Mouse (Mus musculus) NIH3T3 (cell line): ENCODE measurements around the gene Hdac8.

Experiments used
- DNase-seq: peaks from one replicate; pipeline ENCODE4 v3.0.0-alpha.2; 2012; ENCODE audit warnings: low read depth

The Hdac8 gene

DNA sequence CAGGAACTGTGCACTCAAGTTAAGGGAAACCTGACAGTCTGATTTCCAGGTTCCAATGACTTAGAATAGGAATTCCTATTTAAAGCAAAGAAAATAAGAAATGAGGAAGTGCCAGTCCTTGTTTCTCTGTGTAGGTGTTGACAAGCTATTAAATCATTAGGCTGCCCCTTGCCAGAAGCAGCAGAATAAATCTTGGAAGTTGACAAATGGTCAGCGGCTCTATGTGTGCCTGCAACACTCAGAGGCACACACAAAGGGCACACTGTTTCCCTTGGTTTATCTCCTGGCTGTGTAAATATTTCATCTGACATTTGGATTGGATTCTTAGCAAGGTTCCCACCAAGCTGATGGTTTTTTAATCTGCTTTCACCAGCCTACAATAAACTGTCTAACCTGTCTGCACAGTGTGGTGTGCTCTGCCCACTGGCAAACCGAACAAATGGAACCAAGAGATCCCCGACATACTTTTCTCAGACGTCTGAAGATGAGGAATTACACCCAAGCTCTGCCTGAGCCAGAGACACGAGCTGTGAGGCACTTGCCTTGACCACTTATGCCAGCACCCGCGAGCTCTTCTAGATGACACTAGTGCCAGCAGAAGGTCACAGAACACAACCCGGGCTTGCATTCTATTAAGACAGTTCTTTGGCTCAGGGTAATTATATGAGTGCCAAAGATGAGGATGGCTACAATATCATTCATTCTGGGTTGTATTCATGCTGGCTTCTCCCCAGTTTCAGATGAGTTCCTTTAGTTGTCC, 165.6 kb downstream of the Hdac8 start:
- peak; percentile 28 for DNase-seq

DNA sequence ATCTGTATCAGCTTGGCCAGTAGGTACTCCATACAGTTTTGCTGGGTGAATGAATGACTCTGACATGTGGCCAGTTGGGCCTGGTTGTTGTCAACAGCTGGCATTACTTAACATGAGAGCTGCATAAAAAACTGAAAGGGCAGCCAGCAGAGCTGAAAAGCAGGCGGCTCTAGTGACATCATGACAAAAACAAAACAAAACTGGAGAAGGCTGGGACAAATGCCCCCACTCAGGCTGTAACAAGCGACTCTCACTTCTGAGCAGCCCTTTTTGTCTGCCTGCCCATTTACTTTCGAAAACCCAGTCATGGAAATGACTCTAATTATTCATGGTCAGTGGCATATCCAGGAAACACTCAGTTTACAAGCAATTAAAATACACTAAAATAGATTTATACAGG, 185.5 kb downstream of the Hdac8 start:
- DNase-seq = peak; percentile 27

DNA sequence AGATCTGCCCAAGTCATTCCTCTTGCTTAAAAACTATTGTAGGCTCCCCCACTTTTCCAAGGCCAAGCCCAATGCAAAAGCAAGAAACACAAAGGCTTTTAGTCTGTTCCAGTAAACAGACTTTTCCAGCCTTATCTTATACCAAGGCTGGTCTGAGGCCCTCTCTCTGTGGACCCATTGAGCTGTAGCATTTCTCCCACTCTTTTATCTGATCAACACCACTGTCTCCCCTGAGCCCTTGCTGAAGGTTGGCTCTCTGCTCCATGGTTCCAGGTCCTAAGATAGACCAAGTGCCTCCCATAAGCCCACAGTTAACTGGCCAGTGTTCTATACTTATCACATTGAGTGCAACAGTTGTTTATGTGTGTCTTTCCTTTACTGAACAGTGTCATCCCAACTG, 185.9 kb downstream of the Hdac8 start:
- DNase-seq = no peak

DNA sequence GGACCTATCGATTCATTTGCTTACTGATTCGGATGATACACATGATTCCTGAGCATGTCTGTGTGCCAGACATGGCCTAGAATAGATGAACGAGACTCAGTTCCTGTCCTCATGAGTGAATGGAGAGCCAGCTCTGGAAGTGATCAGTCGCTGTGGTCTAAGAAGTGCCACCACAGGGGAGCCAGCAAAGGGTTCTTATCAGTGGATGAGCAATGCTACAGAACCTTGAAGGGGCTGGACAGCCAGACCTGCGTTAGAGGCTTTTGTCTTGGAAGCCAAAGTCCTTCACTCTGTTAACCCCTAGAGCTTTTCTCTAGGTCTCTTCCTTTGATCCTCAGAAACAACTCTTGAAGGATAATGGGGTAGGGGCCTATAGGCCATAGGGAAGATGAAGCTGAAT, 186.4 kb downstream of the Hdac8 start:
- DNase-seq = no peak

DNA sequence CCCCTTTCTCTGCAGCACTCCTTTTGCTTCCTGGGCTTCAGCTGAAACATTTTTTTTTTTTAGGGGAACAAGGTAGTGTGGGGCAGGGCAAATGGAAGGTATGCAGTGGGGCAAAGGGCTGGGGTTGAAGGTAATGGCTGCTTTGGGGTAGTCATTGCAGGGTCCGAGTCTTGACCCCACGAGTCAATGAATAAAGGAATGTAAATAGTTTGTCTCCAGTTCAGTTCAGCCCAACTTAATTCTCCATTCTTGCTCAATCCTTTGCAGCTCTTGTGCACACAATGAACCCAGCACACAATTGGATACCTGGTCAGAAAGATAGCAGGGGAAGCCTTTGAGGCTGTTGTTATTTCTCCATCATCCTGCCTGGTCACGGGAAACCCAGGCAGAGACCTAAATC, 194.0 kb downstream of the Hdac8 start:
- DNase-seq = no peak

DNA sequence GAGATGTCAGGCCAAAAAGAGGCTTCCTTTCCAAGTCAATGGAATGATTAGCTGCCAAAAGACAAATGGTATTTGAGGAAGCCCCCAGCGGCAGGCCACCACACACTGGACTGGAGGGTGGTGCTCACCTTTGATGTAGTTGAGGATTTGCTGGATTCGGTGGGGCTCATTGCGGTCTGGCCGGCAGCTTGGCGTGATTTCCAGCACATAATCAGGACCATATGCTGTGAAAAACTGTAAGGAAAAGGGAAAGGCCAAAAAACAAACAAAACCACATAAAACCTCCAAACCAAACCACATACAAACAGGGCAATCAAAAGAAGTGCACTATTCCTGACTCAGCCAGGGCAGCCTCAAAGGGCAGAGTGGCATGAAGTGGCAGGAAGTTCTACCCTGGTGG, 197.6 kb downstream of the Hdac8 start:
- peak; percentile 52 for DNase-seq

DNA sequence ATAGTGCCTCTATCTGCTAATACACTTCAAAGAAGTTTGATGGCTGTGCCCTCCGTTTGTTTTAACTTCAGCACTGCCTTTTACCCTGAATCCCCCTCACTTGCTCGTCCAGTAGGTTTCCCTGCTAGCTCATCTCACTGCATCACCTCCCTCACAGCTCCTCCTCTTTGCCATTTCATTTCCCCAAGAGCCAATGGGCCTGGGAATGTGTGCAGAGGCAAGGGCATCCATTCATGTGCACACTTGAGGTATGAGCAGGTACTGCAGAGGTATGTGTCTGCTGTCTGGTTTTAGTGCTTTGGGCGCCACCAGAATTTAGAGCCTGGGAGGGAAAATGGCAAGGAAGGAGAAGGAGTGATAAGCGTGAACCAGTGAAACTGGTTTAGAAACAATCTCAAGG, 199.4 kb downstream of the Hdac8 start:
- DNase-seq = no peak

DNA sequence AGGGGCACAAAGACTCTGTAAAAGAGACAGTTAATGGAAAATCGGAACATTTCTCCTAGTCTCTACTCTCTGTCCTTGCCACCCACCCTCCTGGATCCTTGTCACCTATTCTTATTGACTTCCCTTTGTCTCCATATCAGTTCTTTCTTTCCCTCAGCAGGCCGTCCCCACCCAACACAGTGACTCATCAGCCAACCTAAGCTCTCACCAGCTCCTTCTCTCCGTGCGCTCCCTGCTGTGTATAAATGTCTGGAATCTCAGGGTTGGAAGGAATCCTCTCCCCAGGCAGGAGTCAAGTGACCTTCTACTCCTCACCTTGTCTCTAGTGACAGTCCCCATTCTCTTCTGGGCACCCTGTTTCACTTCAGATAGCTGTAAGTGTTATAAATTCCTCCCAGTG, 200.2 kb downstream of the Hdac8 start:
- DNase-seq = no peak

DNA sequence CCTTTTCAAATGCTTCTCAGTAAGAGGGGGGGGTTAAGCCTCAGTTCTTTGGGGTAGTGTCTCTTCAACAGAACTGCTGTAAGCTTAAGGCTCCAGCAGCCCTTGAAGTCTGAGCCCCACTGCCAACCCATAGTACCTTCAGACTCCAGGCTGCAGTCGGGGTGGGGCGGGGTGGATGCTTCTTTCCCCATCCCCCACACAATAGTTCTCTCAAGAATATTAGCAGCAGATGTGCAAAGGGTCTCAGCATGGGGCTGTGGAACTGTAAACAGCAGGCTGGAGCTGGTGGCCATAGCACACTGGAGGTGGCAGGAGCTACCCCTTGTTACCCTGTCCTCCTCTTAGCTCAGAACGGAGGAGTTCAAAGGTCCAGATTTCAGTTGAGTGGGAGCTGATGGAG, 202.7 kb downstream of the Hdac8 start:
- DNase-seq = no peak

DNA sequence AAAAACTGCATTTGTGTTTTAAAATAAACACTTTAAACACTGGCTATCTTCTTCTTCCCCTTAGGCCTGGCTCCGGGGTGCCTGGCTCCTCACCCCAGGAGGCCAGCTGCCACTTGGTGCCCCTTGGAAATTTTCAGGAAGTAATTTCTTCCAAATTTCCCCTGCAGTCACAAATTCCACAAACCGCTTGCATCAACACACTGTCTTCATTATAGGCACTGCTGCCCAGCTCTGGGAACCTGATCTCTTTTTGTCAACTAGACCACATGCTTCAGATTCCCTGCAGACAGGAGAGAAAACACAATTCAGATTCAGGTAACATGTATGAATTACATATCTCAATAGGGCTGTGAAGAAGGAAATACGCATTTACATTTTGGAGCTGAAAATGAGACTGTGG, 220.3 kb downstream of the Hdac8 start:
- DNase-seq = no peak

DNA sequence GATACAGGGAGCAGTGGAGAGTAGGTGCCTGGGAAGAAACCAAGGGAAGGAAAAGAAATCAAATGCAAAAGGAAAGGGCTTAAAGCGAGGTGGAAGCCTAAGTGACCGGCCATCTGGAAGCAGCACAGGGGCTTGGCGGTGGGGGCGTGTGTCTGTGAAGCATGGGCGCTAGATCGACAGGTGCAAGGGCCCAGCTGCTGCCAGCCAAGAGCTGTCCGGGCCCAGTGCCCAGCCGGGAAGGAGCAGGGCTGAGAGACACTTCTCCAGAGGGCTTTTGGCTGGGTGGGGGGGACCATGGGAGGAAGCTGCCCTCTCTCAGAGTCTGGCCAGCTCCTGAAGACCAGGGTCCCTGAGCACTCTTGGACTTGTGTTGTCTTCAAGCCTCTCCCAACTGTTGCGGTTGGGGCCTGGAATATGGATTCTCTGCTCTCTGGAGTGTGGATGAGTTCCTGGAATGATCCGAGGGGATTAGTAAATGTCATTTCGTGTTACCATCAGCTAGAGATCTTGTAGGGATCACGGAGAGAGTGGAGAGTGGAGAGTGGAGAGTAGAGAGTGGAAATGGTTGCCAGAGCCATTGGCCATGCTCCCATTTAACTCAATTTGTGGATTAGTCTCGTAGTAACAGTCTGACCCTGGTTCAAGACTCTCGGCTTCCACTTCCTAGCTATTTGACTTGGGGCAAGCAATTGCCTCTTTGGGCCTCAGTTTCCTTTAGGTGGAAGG, 242.4 kb downstream of the Hdac8 start:
- DNase-seq = no peak

DNA sequence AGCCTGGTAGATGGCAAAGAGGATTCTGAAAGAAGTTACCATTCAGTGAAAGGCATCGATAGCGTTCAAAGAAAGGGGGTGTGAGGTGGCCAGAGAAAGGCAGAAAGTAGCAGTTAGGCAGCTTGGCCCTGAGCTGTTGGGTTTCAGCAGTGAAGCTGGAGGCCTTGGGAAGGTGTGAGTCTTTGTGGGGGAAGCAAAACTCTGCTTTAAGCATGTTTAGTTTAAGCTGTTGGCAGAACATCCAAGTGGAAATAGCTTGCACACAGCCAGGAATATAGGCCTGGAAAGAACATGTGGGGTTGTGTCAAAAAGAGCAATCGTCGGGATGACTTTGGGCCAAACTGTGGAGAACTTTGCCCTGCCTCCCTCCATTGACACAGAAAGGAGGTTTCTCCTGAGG, 245.4 kb downstream of the Hdac8 start:
- DNase-seq = no peak

DNA sequence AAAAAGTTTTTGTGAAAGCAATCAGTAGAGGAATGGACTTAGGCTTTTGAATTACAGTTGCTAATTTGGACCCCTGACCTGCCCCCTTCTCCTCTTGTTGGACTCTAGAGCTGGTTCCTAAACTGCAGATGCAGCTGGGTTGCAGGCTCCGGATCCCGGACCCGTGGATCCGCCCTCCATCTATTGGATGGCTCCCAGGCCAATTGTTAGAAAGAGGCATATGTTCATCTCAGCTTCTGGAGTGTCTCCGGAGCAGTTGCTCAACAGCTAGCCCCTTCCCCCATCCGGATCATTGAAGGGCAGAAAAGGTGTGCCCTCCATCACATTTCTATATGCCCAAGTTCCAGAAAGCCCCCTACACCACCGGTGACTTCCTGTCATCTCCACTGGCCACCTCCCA, 251.3 kb downstream of the Hdac8 start:
- peak; percentile 18 for DNase-seq

DNA sequence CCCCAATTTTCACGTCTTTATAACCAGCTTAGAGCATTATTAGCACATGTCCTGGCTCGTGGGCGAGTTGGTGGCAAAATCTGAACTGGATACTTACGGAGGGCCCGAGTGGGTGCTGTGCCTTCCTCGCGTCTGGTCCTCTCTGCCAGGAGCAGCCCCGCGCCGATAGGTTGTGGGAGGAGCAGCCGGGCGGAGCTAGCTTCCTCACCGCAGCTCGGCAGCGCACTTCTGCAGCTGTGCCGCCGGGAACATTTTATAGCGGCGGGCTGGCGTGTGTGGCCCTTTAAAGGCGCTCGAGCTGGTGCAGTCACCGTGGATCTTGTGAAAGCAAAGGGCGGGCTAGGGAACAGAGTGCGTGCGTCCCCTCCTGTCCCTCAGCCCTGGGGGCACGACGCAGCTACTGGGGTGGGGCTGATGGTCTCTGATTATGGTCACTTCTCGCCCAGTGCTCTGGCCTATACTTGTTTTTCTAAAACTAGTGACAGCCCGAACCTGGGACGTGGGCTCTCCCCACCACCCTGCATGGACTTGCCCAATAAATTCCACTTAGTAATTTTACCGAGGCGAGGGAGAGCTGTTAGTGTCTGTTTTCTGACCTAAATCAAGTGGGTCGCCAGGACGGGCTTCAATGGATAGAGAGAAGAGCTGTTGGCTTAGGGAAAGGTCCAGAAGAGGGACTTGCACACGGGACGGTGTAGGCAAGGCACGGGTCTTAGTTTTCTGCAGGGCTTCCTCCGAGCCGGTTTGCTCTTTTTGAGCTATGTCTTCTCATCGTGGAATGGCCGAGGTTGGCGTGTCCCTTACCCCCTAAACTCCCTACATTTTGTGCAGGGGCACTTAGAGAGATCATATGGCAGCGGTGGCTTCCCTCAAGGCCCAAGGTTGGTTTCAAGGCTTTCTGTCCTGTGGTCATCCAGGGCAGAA, 253.0 kb downstream of the Hdac8 start, which contains the start of gene Cited1:
Gene Cited1, minus strand, starts transcription at position 245 of the 924 bp plus-strand sequence.
- peak; percentile 45 for DNase-seq

DNA sequence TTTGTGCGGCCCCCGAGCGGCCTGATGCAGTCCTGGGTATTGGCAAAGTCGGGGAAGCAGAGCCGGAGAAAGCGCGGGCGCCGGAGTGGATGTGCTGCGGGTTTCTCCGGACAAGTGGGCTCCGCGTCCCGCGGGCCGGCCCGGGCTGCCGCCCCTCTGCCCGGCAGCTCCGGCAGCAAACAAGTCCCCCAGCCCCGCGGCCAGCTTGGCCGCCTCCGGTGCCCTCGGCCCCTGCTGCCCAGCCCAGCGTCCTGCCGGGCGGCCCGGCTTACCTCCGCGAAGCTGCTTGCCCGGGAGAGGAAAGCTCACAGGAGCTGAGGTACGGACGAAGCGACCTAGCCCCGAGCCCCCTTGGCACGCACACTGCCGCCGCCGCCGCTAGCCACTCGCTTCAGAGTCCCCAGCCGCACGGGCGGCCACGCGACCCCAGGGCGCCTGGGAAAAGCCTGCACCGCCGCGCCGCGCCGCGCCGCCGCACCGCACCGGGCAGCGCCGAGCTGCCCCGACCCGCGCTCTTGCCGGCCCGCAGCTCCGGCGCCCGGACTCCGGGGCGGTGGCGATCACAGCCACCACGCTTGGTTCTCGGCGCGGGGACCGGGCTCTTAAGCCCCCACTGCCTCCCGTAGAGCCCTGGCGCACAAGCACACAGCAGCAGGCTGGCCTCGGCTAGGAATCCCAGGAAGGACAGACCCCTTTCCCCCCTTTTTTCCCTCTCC, 253.8 kb downstream of the Hdac8 start:
- peak; percentile 3 for DNase-seq

DNA sequence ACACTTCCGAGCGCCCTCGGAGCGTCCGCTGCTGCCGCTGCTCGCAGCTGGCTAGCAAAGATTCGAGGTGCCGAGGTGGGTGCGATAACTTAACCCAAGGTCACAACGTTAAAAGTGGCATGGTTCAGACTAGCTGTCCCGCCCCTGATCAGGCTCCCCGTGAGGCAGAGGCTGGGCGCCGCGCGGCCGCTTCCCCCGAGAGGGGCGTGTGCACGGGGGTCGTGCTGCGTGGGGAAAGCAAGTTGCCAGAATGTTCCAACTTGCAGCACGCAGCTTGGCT, 254.3 kb downstream of the Hdac8 start:
- no peak for DNase-seq

DNA sequence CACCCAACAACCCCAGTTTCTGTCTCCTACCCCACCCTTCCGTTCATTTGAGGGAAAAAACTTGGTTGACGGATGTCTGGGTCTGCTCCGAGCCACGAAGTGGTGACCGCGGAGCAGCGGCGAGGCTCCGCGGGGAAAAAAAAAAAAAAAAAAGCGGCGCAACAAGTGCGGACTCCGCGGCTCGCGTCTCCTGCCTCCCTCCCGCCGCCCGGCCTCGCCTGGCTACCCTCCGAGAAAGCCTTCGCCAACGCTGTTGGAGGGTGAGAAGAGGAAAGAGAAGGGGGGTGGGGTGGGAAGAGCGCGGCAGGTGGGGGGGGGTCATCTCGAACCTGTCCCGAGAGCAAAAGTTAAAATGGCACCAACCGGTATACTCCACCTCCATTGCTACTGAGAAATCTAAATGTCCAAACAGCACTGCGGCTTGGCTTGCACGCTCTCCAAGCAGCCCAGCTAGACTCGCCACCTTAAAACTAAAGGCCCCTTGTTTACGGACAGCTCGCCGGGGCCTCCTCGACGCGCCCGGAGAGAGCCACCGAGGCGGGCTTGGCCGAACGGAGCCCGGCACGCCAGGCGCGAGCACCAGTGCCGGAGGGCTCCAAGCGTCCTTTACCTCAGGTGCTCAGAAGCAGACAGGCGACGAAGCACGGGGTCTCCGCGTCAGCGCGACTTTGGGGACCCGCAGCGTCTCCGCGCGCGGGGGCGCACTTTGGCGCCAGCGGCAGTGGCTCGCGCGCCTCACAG, 254.8 kb downstream of the Hdac8 start:
- no peak for DNase-seq

DNA sequence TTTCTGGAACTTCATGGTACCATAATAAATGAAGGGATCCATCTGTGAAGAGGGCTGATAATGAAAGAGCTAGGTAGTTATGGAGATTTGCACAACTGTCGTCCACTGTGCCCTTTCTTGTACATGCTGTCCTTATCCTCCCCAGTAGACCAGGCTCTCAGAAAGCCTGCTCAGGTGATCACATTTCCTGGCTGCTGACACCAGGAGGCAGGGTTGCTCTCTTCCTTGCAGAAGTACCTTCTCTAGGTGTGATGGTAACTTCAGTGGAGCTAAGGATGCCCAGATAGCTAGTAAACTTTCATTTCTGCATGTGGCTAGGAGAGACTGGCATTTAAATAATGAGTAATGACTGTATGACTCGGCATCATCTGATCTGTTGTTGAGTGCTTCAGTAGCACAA, 260.8 kb downstream of the Hdac8 start:
- peak; percentile 2 for DNase-seq
